Mouse (Mus musculus): Measurements from ENCODE around the gene Adamts8. TPM values are rescaled to one million over a fixed set of nuclear protein-coding genes. Genes with fewer than 3 reads are reported as not detected.

Gene Adamts8
- 10 to 100 TPM in 1 of 2 experiments, 1 to 10 TPM in 1; 8.1 to 16.1 TPM for total RNA-seq (2021)

GRCm38 (mm10) chr9:30942512-30943313 is at the start of gene Adamts8:
Adamts8 (plus strand) TSS chr9:30942562.
- intact Hi-C loops (cut with DNase I), result loop anchor here (5.0 kb wide), 1 partner anchor 85 kb away; no protein-coding TSS in a partner anchor
- DNase-seq, result peak; percentile 61 to 69

GRCm38 (mm10) chr9:30895618-30896017 is 46.7 kb upstream of the Adamts8 start:
- intact Hi-C loops (cut with DNase I), result loop anchor here (5.0 kb wide), 1 partner anchor 113 kb away; no protein-coding TSS in a partner anchor
- DNase-seq, result peak; percentile 49 to 59

- DNase-seq, result peak; percentile 91 to 93
- intact Hi-C loops (cut with DNase I), result loop anchor here (5.0 kb wide), 1 partner anchor 114 kb away; no protein-coding TSS in a partner anchor
Measured at GRCm38 (mm10) chr9:30896752-30897151, 45.6 kb upstream of the Adamts8 start.

GRCm38 (mm10) chr9:30897169-30897568 is 45.2 kb upstream of the Adamts8 start:
- intact Hi-C loops (cut with DNase I), result loop anchor here (5.0 kb wide), 1 partner anchor 115 kb away; no protein-coding TSS in a partner anchor
- no peak for DNase-seq

GRCm38 (mm10) chr9:30902152-30902551 is 40.2 kb upstream of the Adamts8 start:
- intact Hi-C loops (cut with DNase I), result no loop called here
- no peak for DNase-seq

GRCm38 (mm10) chr9:30902641-30903040 is 39.7 kb upstream of the Adamts8 start:
- no peak for DNase-seq
- intact Hi-C loops (cut with DNase I), result no loop called here

GRCm38 (mm10) chr9:30903266-30903665 is 39.1 kb upstream of the Adamts8 start:
- DNase-seq, result no peak
- intact Hi-C loops (cut with DNase I), result no loop called here

GRCm38 (mm10) chr9:30905861-30906260 is 36.5 kb upstream of the Adamts8 start:
- intact Hi-C loops (cut with DNase I), result no loop called here
- DNase-seq, result no peak

GRCm38 (mm10) chr9:30906426-30906825 is 35.9 kb upstream of the Adamts8 start:
- no peak for DNase-seq
- intact Hi-C loops (cut with DNase I), result no loop called here

- DNase-seq, result no peak
- intact Hi-C loops (cut with DNase I), result no loop called here
Measured at GRCm38 (mm10) chr9:30907677-30908295, 34.6 kb upstream of the Adamts8 start.

- DNase-seq, result no peak
- intact Hi-C loops (cut with DNase I), result no loop called here
Measured at GRCm38 (mm10) chr9:30908296-30908690, 34.1 kb upstream of the Adamts8 start.

- intact Hi-C loops (cut with DNase I), result no loop called here
- no peak for DNase-seq
Measured at GRCm38 (mm10) chr9:30908973-30909372, 33.4 kb upstream of the Adamts8 start.

GRCm38 (mm10) chr9:30910491-30910890 is 31.9 kb upstream of the Adamts8 start:
- no peak for DNase-seq
- intact Hi-C loops (cut with DNase I), result no loop called here

GRCm38 (mm10) chr9:30912161-30912560 is 30.2 kb upstream of the Adamts8 start:
- intact Hi-C loops (cut with DNase I), result no loop called here
- DNase-seq, result no peak

GRCm38 (mm10) chr9:30913429-30913828 is 28.9 kb upstream of the Adamts8 start:
- DNase-seq, result no peak
- intact Hi-C loops (cut with DNase I), result no loop called here

GRCm38 (mm10) chr9:30914241-30914640 is 28.1 kb upstream of the Adamts8 start:
- no peak for DNase-seq
- intact Hi-C loops (cut with DNase I), result no loop called here

GRCm38 (mm10) chr9:30916266-30916968 is 25.9 kb upstream of the Adamts8 start:
- intact Hi-C loops (cut with DNase I), result no loop called here
- DNase-seq, result no peak

GRCm38 (mm10) chr9:30918466-30919356 is 23.7 kb upstream of the Adamts8 start:
- DNase-seq, result peak; percentile 53 to 58

GRCm38 (mm10) chr9:30919686-30920085 is 22.7 kb upstream of the Adamts8 start:
- intact Hi-C loops (cut with DNase I), result loop anchor here (2.0 to 10.0 kb wide), 4 partner anchors 75 to 357 kb away; no protein-coding TSS in a partner anchor

More at GRCm38 (mm10) chr9:30918466-30919356, 23.7 kb upstream of the Adamts8 start:
- intact Hi-C loops (cut with DNase I), result no loop called here

GRCm38 (mm10) chr9:30920736-30921135 is 21.6 kb upstream of the Adamts8 start:
- intact Hi-C loops (cut with DNase I), result loop anchor here (2.0 to 10.0 kb wide), 4 partner anchors 76 to 358 kb away; no protein-coding TSS in a partner anchor
- peak; percentile 75 to 77 for DNase-seq

More at GRCm38 (mm10) chr9:30919686-30920085, 22.7 kb upstream of the Adamts8 start:
- peak; percentile 53 to 55 for DNase-seq

Data from heart, postnatal 10 days (tissue).